Mouse (Mus musculus): Measurements from ENCODE around the gene Slc6a18. TPM values are rescaled to one million over a fixed set of nuclear protein-coding genes. Genes with fewer than 3 reads are reported as not detected.

The Slc6a18 gene
- polyA plus RNA-seq, 1 experiment from 2014 or later, result not detected

GRCm38 (mm10) chr13:73683682-73684081 is 5.9 kb upstream of the Slc6a18 start:
- 82% methylated on average over 11 of the region's 11 CpGs for WGBS
- H3K36me3 ChIP-seq, result no peaks in the 10 kb centered on the region
- no peaks in the 10 kb centered on the region for H3K27me3 ChIP-seq (replicated peaks)
- no peak overlapping the region for H3K9ac ChIP-seq
- no peak for ATAC-seq (ENCODE audit: insufficient read depth, low FRiP score, low read depth)
- no peaks in the 10 kb centered on the region for H3K9me3 ChIP-seq
- no peak overlapping the region for H3K27ac ChIP-seq
- H3K4me2 ChIP-seq, result no peak overlapping the region
- H3K4me3 ChIP-seq (replicated peaks), result no peak overlapping the region
- H3K4me1 ChIP-seq, result no peaks in the 10 kb centered on the region

DNA sequence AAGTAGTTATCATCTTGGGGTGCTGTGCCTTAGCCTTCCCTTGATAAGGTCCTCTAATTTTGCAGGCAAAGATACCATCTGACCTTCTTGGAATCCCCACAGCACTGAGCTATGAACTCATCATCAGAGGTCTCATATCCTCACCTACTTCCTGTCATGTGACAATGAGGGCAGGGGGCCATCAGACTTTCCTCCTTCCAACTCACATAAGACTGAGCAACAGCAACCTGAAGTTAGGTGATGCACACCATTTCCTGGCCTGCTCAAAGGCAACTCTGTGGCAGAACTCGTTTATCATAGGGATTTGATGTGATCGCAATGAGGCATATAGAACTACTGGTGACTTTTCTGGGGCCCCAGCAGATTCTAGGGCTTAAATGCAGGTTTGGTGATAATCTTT is 4.4 kb upstream of the Slc6a18 start:
- no peak for ATAC-seq (ENCODE audit: insufficient read depth, low FRiP score, low read depth)
- Histone ChIP-seq H3K4me3 (replicated peaks) (no peak overlapping the region), H3K4me2 (no peak overlapping the region), H3K9me3 (no peaks in the 10 kb centered on the region), H3K4me1 (no peaks in the 10 kb centered on the region), H3K36me3 (no peaks in the 10 kb centered on the region), H3K27me3 (replicated peaks) (no peaks in the 10 kb centered on the region), H3K27ac (no peak overlapping the region), H3K9ac (no peak overlapping the region)
- 86% methylated on average over 2 of the region's 2 CpGs for WGBS

DNA sequence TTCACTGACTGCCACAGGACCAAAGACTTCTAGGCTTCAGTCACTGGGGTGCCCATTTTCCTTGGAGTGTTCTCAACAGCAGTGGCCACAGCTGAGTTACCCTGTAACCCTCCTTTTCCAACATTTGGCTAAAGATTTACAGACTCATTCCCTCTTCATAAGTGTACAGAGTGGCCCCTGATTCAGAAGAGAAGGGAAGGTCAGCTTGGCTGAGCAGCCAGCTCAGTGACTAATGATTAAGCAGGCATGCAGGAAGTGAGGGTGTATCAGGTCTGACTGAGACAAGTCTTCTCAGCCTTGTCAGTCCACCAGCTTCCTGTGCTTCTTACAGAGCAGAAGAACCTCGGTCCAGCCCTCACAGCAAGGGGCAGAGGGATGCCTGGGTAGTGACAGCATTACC is 2.6 kb upstream of the Slc6a18 start:
- H3K4me3 ChIP-seq (replicated peaks), result no peak overlapping the region
- no peak overlapping the region for H3K9ac ChIP-seq
- no peaks in the 10 kb centered on the region for H3K36me3 ChIP-seq
- no peaks in the 10 kb centered on the region for H3K4me1 ChIP-seq
- ATAC-seq (ENCODE audit: insufficient read depth, low FRiP score, low read depth), result no peak
- H3K27me3 ChIP-seq (replicated peaks), result no peaks in the 10 kb centered on the region
- H3K4me2 ChIP-seq, result no peak overlapping the region
- H3K9me3 ChIP-seq, result no peaks in the 10 kb centered on the region
- H3K27ac ChIP-seq, result no peak overlapping the region
- WGBS, result 18% methylated on average over 1 of the region's 1 CpGs

- no peak for ATAC-seq (ENCODE audit: insufficient read depth, low FRiP score, low read depth)
- no peaks in the 10 kb centered on the region for H3K36me3 ChIP-seq
- H3K4me1 ChIP-seq, result no peaks in the 10 kb centered on the region
- H3K9me3 ChIP-seq, result no peaks in the 10 kb centered on the region
- no peak overlapping the region for H3K4me3 ChIP-seq (replicated peaks)
- H3K27me3 ChIP-seq (replicated peaks), result no peaks in the 10 kb centered on the region
- no peak overlapping the region for H3K27ac ChIP-seq
- no peak overlapping the region for H3K9ac ChIP-seq
- H3K4me2 ChIP-seq, result no peak overlapping the region
- WGBS, result 62% methylated on average over 2 of the region's 2 CpGs
These were observed 1.5 kb upstream of the Slc6a18 start for GRCm38 (mm10) chr13:73679311-73679710.

GRCm38 (mm10) chr13:73675161-73675560 is 2.7 kb downstream of the Slc6a18 start:
- WGBS, result 85% methylated on average over 7 of the region's 7 CpGs
- Histone ChIP-seq H3K36me3 (no peaks in the 10 kb centered on the region), H3K9ac (no peak overlapping the region), H3K4me3 (replicated peaks) (no peak overlapping the region), H3K27ac (no peak overlapping the region), H3K9me3 (no peaks in the 10 kb centered on the region), H3K4me1 (no peaks in the 10 kb centered on the region), H3K27me3 (replicated peaks) (no peaks in the 10 kb centered on the region), H3K4me2 (no peak overlapping the region)
- no peak for ATAC-seq (ENCODE audit: insufficient read depth, low FRiP score, low read depth)

GRCm38 (mm10) chr13:73660163-73660695 is 17.6 kb downstream of the Slc6a18 start:
- Histone ChIP-seq H3K27ac (no peak overlapping the region), H3K9ac (no peak overlapping the region), H3K4me3 (replicated peaks) (no peak overlapping the region), H3K36me3 (no peaks in the 10 kb centered on the region), H3K9me3 (no peaks in the 10 kb centered on the region), H3K4me1 (no peaks in the 10 kb centered on the region), H3K4me2 (no peak overlapping the region), H3K27me3 (replicated peaks) (no peaks in the 10 kb centered on the region)
- no peak for ATAC-seq (ENCODE audit: insufficient read depth, low FRiP score, low read depth)
- WGBS, result 60% methylated on average over 2 of the region's 2 CpGs

DNA sequence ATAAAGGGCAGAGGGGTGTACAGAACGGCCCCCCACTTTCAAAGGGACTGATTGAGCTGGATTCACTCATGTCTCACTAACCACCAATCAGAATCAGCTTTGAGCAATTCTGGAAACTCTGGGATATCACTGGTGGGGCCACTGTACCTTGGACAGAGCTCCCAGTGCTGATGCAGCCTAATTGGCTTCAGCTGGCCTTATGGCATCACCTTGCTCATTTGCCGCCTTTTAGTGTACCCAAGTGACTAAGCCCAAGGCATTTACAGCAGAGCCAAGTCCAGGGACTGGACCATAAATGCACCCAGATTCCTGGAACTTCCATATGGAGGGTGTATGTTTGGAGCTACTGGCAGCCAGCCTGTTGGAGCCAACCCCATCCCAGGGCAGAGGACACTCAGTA is 18.9 kb downstream of the Slc6a18 start:
- ATAC-seq (ENCODE audit: insufficient read depth, low FRiP score, low read depth), result no peak
- WGBS, result 34% methylated on average over 2 of the region's 2 CpGs

GRCm38 (mm10) chr13:73654976-73655375 is 22.8 kb downstream of the Slc6a18 start:
- WGBS, result 70% methylated on average over 3 of the region's 3 CpGs

More for the DNA sequence above, 18.9 kb downstream of the Slc6a18 start:
- Histone ChIP-seq H3K27ac (no peak overlapping the region), H3K4me1 (no peaks in the 10 kb centered on the region), H3K9me3 (no peaks in the 10 kb centered on the region), H3K4me3 (replicated peaks) (no peak overlapping the region), H3K36me3 (no peaks in the 10 kb centered on the region), H3K4me2 (no peak overlapping the region), H3K9ac (no peak overlapping the region), H3K27me3 (replicated peaks) (no peaks in the 10 kb centered on the region)

GRCm38 (mm10) chr13:73653266-73653665 is 24.6 kb downstream of the Slc6a18 start:
- Histone ChIP-seq H3K36me3 (peaks cover 1% of the 10 kb centered on the region; the same call in 1 of the 2 replicates), H3K4me2 (no peak overlapping the region), H3K4me3 (replicated peaks) (no peak overlapping the region), H3K27me3 (replicated peaks) (no peaks in the 10 kb centered on the region), H3K27ac (no peak overlapping the region), H3K9ac (no peak overlapping the region), H3K9me3 (no peaks in the 10 kb centered on the region), H3K4me1 (no peaks in the 10 kb centered on the region)
- WGBS, result 77% methylated on average over 3 of the region's 3 CpGs
- no peak for ATAC-seq (ENCODE audit: insufficient read depth, low FRiP score, low read depth)

More at GRCm38 (mm10) chr13:73654976-73655375, 22.8 kb downstream of the Slc6a18 start:
- H3K27me3 ChIP-seq (replicated peaks), result no peaks in the 10 kb centered on the region
- H3K4me2 ChIP-seq, result no peak overlapping the region
- H3K9ac ChIP-seq, result no peak overlapping the region
- no peak overlapping the region for H3K4me3 ChIP-seq (replicated peaks)
- H3K27ac ChIP-seq, result no peak overlapping the region
- H3K36me3 ChIP-seq, result no peaks in the 10 kb centered on the region
- ATAC-seq (ENCODE audit: insufficient read depth, low FRiP score, low read depth), result no peak
- H3K9me3 ChIP-seq, result no peaks in the 10 kb centered on the region
- H3K4me1 ChIP-seq, result no peaks in the 10 kb centered on the region

DNA sequence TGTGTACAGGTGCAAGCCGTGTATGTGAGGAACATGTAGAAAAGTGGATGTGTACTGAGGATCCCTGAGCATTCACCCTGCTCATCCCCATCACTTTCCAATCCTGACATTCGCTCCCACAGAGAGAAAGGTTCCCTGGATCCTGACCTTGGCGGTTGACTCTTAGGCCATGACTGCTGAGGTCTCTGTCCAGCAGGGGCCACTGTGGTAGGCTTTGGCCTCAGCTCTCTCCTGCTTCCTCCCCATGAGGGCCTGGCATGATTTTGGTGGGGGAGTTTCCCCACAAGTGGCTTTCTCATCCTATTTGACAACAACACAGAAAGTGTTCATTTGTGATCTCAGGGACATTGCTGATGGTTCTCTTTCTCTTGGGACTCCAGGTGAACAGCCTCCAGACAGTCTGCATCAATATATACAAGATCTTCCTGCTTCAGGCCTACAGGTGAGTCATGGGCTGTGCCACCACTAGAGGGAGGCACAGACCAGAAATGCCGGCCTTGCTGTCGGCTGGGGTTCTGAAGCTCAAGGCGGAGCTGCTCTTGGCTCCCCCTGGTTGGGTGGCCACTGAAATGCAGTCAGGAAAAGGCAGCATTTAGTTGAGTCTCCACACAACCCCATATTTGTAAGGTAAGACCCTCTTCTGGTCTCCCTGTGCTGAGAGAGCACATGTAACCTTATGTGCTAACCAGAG is 31.3 kb downstream of the Slc6a18 start:
- H3K9ac ChIP-seq, result no peak overlapping the region
- H3K4me3 ChIP-seq (replicated peaks), result no peak overlapping the region
- H3K36me3 ChIP-seq, result peaks cover 3% of the 10 kb centered on the region; the same call in 1 of the 2 replicates
- no peak overlapping the region for H3K27ac ChIP-seq
- no peaks in the 10 kb centered on the region for H3K4me1 ChIP-seq
- ATAC-seq (ENCODE audit: insufficient read depth, low FRiP score, low read depth), result no peak; the same call in 1 of the 2 replicates
- H3K27me3 ChIP-seq (replicated peaks), result no peaks in the 10 kb centered on the region
- no peaks in the 10 kb centered on the region for H3K9me3 ChIP-seq
- 35% methylated on average over 6 of the region's 6 CpGs for WGBS
- no peak overlapping the region for H3K4me2 ChIP-seq

GRCm38 (mm10) chr13:73641296-73641695 is 36.5 kb downstream of the Slc6a18 start:
- Histone ChIP-seq H3K27ac (no peak overlapping the region), H3K4me1 (no peaks in the 10 kb centered on the region), H3K9ac (no peak overlapping the region), H3K9me3 (no peaks in the 10 kb centered on the region), H3K4me3 (replicated peaks) (no peak overlapping the region), H3K4me2 (no peak overlapping the region), H3K27me3 (replicated peaks) (no peaks in the 10 kb centered on the region), H3K36me3 (no peaks in the 10 kb centered on the region)
- ATAC-seq (ENCODE audit: insufficient read depth, low FRiP score, low read depth), result no peak
- 83% methylated on average over 4 of the region's 4 CpGs for WGBS

- Histone ChIP-seq H3K36me3 (no peaks in the 10 kb centered on the region), H3K4me2 (no peak overlapping the region), H3K9ac (no peak overlapping the region), H3K27ac (no peak overlapping the region), H3K9me3 (no peaks in the 10 kb centered on the region), H3K27me3 (replicated peaks) (no peaks in the 10 kb centered on the region), H3K4me3 (replicated peaks) (no peak overlapping the region), H3K4me1 (no peaks in the 10 kb centered on the region)
- WGBS, result 57% methylated on average over 5 of the region's 6 CpGs
- no peak for ATAC-seq (ENCODE audit: insufficient read depth, low FRiP score, low read depth)
These were observed 40.0 kb downstream of the Slc6a18 start for GRCm38 (mm10) chr13:73637826-73638225.

Measured in stomach, embryonic 15.5 days (tissue).